Mouse (Mus musculus) embryonic facial prominence, embryonic 14.5 days (tissue): ENCODE measurements at regions not wholly inside any gene's neighbourhood (a gene's known extent, or its start where the extent isn't known, plus 50 kb on each side); places are given as distances from the start of the nearest gene placed in this dataset.
A peak's percentile ranks its signal among the peaks of the same experiment; 100 is the strongest.

Source experiments
- ATAC-seq: fragments of 200-750 bp; cut with Nextera tagmentation; 2 replicates; pipeline ENCODE4 v1.8.0; 2017; ENCODE audit warnings: low read depth, moderate number of reproducible peaks, moderate TSS enrichment
- DNase-seq: peaks from one replicate; pipeline ENCODE4 v3.0.0-alpha.2; 2015; ENCODE audit warnings: low spot score
- H3K27ac ChIP-seq: fragments of 300-500 bp; sonication (generic); replicated peaks from 2 replicates; pipeline ENCODE4 v1.5.1; 2014; ENCODE audit warnings: low read depth, mild to moderate bottlenecking, low read length, moderate library complexity
- H3K27me3 ChIP-seq: fragments of 300-500 bp; sonication (generic); replicated peaks from 2 replicates; pipeline ENCODE4 v1.6.1; 2014; ENCODE audit warnings: low read length; ENCODE audit not compliant: control insufficient read depth, insufficient read depth
- H3K36me3 ChIP-seq: fragments of 300-500 bp; sonication (generic); 2 replicates; pipeline ENCODE4 v1.6.1; 2014; ENCODE audit warnings: low read length, mixed read lengths; ENCODE audit not compliant: control insufficient read depth, insufficient read depth
- H3K4me1 ChIP-seq: fragments of 300-500 bp; sonication (generic); 2 replicates; pipeline ENCODE4 v1.6.1; 2014; ENCODE audit warnings: antibody characterized with exemption, low read length; ENCODE audit not compliant: control insufficient read depth, insufficient read depth
- H3K4me2 ChIP-seq: fragments of 300-500 bp; sonication (generic); 2 replicates; pipeline ENCODE4 v1.6.1; 2014; ENCODE audit warnings: low read depth, mild to moderate bottlenecking, low read length, moderate library complexity, mixed read lengths
- H3K4me3 ChIP-seq: fragments of 300-500 bp; sonication (generic); 2 replicates; pipeline ENCODE4 v1.5.1; 2014; ENCODE audit warnings: low read depth, mild to moderate bottlenecking, low read length
- H3K9ac ChIP-seq: fragments of 300-500 bp; sonication (generic); 2 replicates; pipeline ENCODE4 v1.6.1; 2014; ENCODE audit warnings: low read depth, mild to moderate bottlenecking, low read length, moderate library complexity, mixed read lengths
- H3K9me3 ChIP-seq: fragments of 300-500 bp; sonication (generic); 2 replicates; pipeline ENCODE4 v1.6.1; 2016; ENCODE audit warnings: low read length; ENCODE audit not compliant: control insufficient read depth
- WGBS: fragments of 180-500 bp; shearing (Covaris S2); extraction: QIAGEN DNeasy Blood & Tissue Kit; methylation state at CpG from one replicate; pipeline ENCODE4 v1.1.7; 2014; 5-methylcytosine and 5-hydroxymethylcytosine counted together

- Histone ChIP-seq H3K4me2 (no peak overlapping the region), H3K36me3 (no peaks in the 10 kb centered on the region), H3K27me3 (no peaks in the 10 kb centered on the region), H3K4me1 (no peaks in the 10 kb centered on the region), H3K4me3 (no peak overlapping the region), H3K9ac (no peak overlapping the region), H3K27ac (no peak overlapping the region), H3K9me3 (no peaks in the 10 kb centered on the region)
- peak; percentile 28 for DNase-seq
- no peak for ATAC-seq
- WGBS = 44% methylated on average over 12 of the region's 12 CpGs
These were observed 55.6 kb downstream of the Evx1 start for GRCm38 (mm10) chr6:52368734-52369412.

- Histone ChIP-seq H3K27me3 (no peaks in the 10 kb centered on the region), H3K27ac (no peak overlapping the region), H3K36me3 (no peaks in the 10 kb centered on the region), H3K4me2 (no peak overlapping the region), H3K4me3 (no peak overlapping the region), H3K9me3 (no peaks in the 10 kb centered on the region), H3K9ac (no peak overlapping the region), H3K4me1 (no peaks in the 10 kb centered on the region)
- 76% methylated on average over 8 of the region's 8 CpGs for WGBS
- DNase-seq (no peak), ATAC-seq (no peak)
These were observed 57.6 kb downstream of the Evx1 start for GRCm38 (mm10) chr6:52370806-52371360.

- no peak overlapping the region for H3K27ac ChIP-seq
- no peak for DNase-seq
- 0 out of 2 replicates have a peak, but pooled peaks cover 5% of the 10 kb centered on the region for H3K9me3 ChIP-seq
- H3K27me3 ChIP-seq = no peaks in the 10 kb centered on the region
- no peaks in the 10 kb centered on the region for H3K4me1 ChIP-seq
- no peaks in the 10 kb centered on the region for H3K36me3 ChIP-seq
- ATAC-seq = no peak
- H3K9ac ChIP-seq = no peak overlapping the region
- H3K4me2 ChIP-seq = no peak overlapping the region
- WGBS = 69% methylated on average over 3 of the region's 3 CpGs
- H3K4me3 ChIP-seq = no peak overlapping the region
These were observed 65.8 kb downstream of the Evx1 start for GRCm38 (mm10) chr6:52379146-52379545.

GRCm38 (mm10) chr6:52379588-52379987 is 66.3 kb downstream of the Evx1 start:
- Histone ChIP-seq H3K9me3 (0 out of 2 replicates have a peak, but pooled peaks cover 5% of the 10 kb centered on the region), H3K27me3 (no peaks in the 10 kb centered on the region), H3K4me2 (no peak overlapping the region), H3K9ac (no peak overlapping the region), H3K27ac (no peak overlapping the region), H3K36me3 (no peaks in the 10 kb centered on the region), H3K4me3 (no peak overlapping the region), H3K4me1 (no peaks in the 10 kb centered on the region)
- 53% methylated on average over 5 of the region's 5 CpGs for WGBS
- no peak for ATAC-seq
- DNase-seq = no peak

- 77% methylated on average over 2 of the region's 2 CpGs for WGBS
- H3K27ac ChIP-seq = no peak overlapping the region
- ATAC-seq (no peak), DNase-seq (peak; percentile 59)
- no peaks in the 10 kb centered on the region for H3K36me3 ChIP-seq
- H3K4me2 ChIP-seq = no peak overlapping the region
- H3K9ac ChIP-seq = no peak overlapping the region
- no peaks in the 10 kb centered on the region for H3K4me1 ChIP-seq
- H3K9me3 ChIP-seq = 0 out of 2 replicates have a peak, but pooled peaks cover 5% of the 10 kb centered on the region
- H3K4me3 ChIP-seq = no peak overlapping the region
- no peaks in the 10 kb centered on the region for H3K27me3 ChIP-seq
These were observed 71.7 kb downstream of the Evx1 start for GRCm38 (mm10) chr6:52385044-52385443.

- Histone ChIP-seq H3K36me3 (no peaks in the 10 kb centered on the region), H3K9me3 (no peaks in the 10 kb centered on the region), H3K4me3 (no peak overlapping the region), H3K4me1 (no peaks in the 10 kb centered on the region), H3K9ac (no peak overlapping the region), H3K27ac (no peak overlapping the region), H3K4me2 (no peak overlapping the region), H3K27me3 (no peaks in the 10 kb centered on the region)
- 86% methylated on average over 5 of the region's 5 CpGs for WGBS
- no peak for ATAC-seq
- no peak for DNase-seq
These were observed 88.1 kb downstream of the Evx1 start for GRCm38 (mm10) chr6:52401404-52401803.

- no peaks in the 10 kb centered on the region for H3K27me3 ChIP-seq
- H3K9me3 ChIP-seq = peaks cover 4% of the 10 kb centered on the region; the same call in 1 of the 2 replicates
- H3K4me1 ChIP-seq = peaks cover 4% of the 10 kb centered on the region; the same call in 1 of the 2 replicates
- ATAC-seq (no peak), DNase-seq (no peak)
- no peak overlapping the region for H3K9ac ChIP-seq
- H3K4me2 ChIP-seq = no peak overlapping the region
- no peak overlapping the region for H3K4me3 ChIP-seq
- no peak overlapping the region for H3K27ac ChIP-seq
- 86% methylated on average over 4 of the region's 4 CpGs for WGBS
- no peaks in the 10 kb centered on the region for H3K36me3 ChIP-seq
These were observed 96.7 kb downstream of the Evx1 start for GRCm38 (mm10) chr6:52409991-52410390.

- Histone ChIP-seq H3K4me1 (peaks cover 4% of the 10 kb centered on the region; the same call in 1 of the 2 replicates), H3K4me2 (no peak overlapping the region), H3K27me3 (no peaks in the 10 kb centered on the region), H3K27ac (0 out of 2 replicates have a peak overlapping the region, but pooled peaks have one; percentile 12), H3K9me3 (peaks cover 4% of the 10 kb centered on the region; the same call in 1 of the 2 replicates), H3K9ac (no peak overlapping the region), H3K4me3 (no peak overlapping the region), H3K36me3 (no peaks in the 10 kb centered on the region)
- DNase-seq (peak; percentile 74), ATAC-seq (no peak)
- 33% methylated on average over 5 of the region's 5 CpGs for WGBS
These were observed 97.4 kb downstream of the Evx1 start for GRCm38 (mm10) chr6:52410711-52411110.

GRCm38 (mm10) chr6:52411302-52411701 is 98.0 kb downstream of the Evx1 start:
- H3K4me2 ChIP-seq = no peak overlapping the region
- H3K9me3 ChIP-seq = peaks cover 4% of the 10 kb centered on the region; the same call in 1 of the 2 replicates
- no peaks in the 10 kb centered on the region for H3K36me3 ChIP-seq
- DNase-seq (peak; percentile 4), ATAC-seq (no peak)
- H3K27ac ChIP-seq = peak overlapping the region; percentile 12; the same call in 1 of the 2 replicates
- peaks cover 4% of the 10 kb centered on the region for H3K4me1 ChIP-seq
- WGBS = 70% methylated on average over 2 of the region's 2 CpGs
- no peak overlapping the region for H3K4me3 ChIP-seq
- H3K9ac ChIP-seq = no peak overlapping the region
- no peaks in the 10 kb centered on the region for H3K27me3 ChIP-seq
